Comparison of ENCODE assay signal across 9 mouse cellular contexts in the genomic region with DNA sequence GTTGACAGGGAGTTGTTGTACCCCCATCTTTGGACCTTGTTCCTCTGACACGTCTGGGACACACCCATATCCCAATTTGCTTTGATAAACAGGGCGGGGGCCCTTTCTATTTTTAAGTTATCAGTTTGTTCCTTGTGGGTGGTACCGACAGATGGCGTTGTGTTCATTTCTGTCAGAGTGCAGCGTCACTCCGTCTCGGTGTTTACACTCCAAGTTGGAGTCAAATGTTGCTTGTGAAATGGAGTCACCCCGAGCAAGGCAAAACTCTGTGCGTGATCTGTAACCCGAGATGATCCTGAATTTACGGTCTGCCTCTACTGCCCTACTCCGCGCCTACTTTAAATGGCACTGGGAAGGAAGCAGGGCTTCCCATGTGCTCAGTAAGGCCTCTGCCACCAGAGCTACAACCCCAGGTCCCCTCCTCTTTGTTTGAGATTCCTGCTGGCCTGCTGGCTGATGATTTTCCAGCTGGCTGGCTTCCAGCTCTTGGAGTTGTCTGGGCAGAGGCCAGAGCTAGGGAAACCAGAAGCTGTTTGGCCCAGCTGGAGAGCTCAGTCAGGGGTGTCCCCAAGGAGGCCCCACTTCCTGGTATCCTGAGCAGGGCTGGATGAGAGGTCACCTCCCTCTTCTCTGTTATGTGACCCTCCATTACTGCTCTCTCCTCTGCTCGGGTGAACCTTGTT. TPM values are rescaled to one million over a fixed set of nuclear protein-coding genes. Genes with fewer than 3 reads are reported as not detected.
A peak's percentile ranks its signal among the peaks of the same experiment; 100 is the strongest.
DNase-seq lines count a peak whose midpoint lies in the region; ATAC-seq and TF ChIP-seq lines count a peak whose summit lies in the region.
"Had no signal": no experiment of that assay in that cellular context is flagged by ENCODE, and none has a peak within 500 bp of the region (broad histone marks: within the 10 kb centered on the region; RNA-seq: fewer than 3 reads in every experiment).

No protein-coding gene starts in this region.

- H3K4me2 ChIP-seq in heart, postnatal 0 days (ENCODE audit: low read depth, low read length): peak overlapping the region; percentile 31
- H3K4me2 ChIP-seq in lung, postnatal 0 days (replicated peaks; ENCODE audit: low read depth, low read length): peak overlapping the region; percentile 47

- ATAC-seq in heart, postnatal 0 days (ENCODE audit: insufficient read depth, low read depth): peak; percentile 92
- ATAC-seq in lung, postnatal 0 days: peak; percentile 90

- H3K4me1 ChIP-seq in MEL (ENCODE audit: control insufficient read depth in 1 of 2, insufficient read depth in 2 of 2, low read length in 2 of 2): peaks cover 0 to 20% of the 10 kb centered on the region in 2 experiments; a peak in 3 of 4 replicates
- peaks cover 22% of the 10 kb centered on the region for H3K4me1 ChIP-seq in forebrain, embryonic 10.5 days
- peaks cover 7% of the 10 kb centered on the region; the same call in 1 of the 2 replicates for H3K4me1 ChIP-seq in heart, postnatal 0 days (ENCODE audit: control insufficient read depth, insufficient read depth)
- no peaks in the 10 kb centered on the region for H3K4me1 ChIP-seq in lung, postnatal 0 days (ENCODE audit: insufficient read depth, low read depth, low read length)

- no peaks in the 10 kb centered on the region for H3K9me3 ChIP-seq in MEL (replicated peaks; ENCODE audit: insufficient read depth, low read length)
- H3K9me3 ChIP-seq in forebrain, embryonic 10.5 days: no peaks in the 10 kb centered on the region
- no peaks in the 10 kb centered on the region for H3K9me3 ChIP-seq in heart, postnatal 0 days (replicated peaks; ENCODE audit: control insufficient read depth, low read length)
- H3K9me3 ChIP-seq in lung, postnatal 0 days (ENCODE audit: low read length): no peaks in the 10 kb centered on the region

- DNase-seq in MEL (ENCODE audit: low read depth, low spot score): peak; percentile 92
- DNase-seq in adrenal gland, postnatal 36 days: peak; percentile 92 to 93
- peak; percentile 41 for DNase-seq in forebrain, embryonic 10.5 days (ENCODE audit: extremely low spot score, low spot score)
- peak; percentile 92 for DNase-seq in heart, postnatal 0 days (ENCODE audit: low spot score)
- peak; percentile 95 to 98 for DNase-seq in kidney, postnatal 36 days
- DNase-seq in lung, postnatal 0 days (ENCODE audit: low spot score): peak; percentile 94
- DNase-seq in retina, adult 2 months (ENCODE audit: low read depth, low spot score): peak; percentile 33
- DNase-seq in thymus, postnatal 25 days: no peak

- no peaks in the 10 kb centered on the region; the same call in 1 of the 2 replicates for H3K79me2 ChIP-seq in MEL (ENCODE audit: control insufficient read depth, insufficient read depth, low read length, poor library complexity)

- peak overlapping the region; percentile 63 for H3K9ac ChIP-seq in MEL (ENCODE audit: control insufficient read depth, low read depth, low read length, poor library complexity, severe bottlenecking)
- H3K9ac ChIP-seq in heart, postnatal 0 days (replicated peaks; ENCODE audit: low read depth, low read length): no peak overlapping the region
- peak overlapping the region; percentile 29; the same call in 1 of the 2 replicates for H3K9ac ChIP-seq in lung, postnatal 0 days (replicated peaks; ENCODE audit: low read depth)

- TF ChIP-seq POLR2A in MEL (IDR thresholded peaks at IDR 0.05; ENCODE audit: control insufficient read depth in 1 of 2, insufficient read depth in 1 of 2, low read depth in 1 of 2, low read length in 2 of 2, poor library complexity in 1 of 2): peak; percentile 40 to 52; a peak in 2 of 4 replicates

- H3K27me3 ChIP-seq in MEL (ENCODE audit: control insufficient read depth in 1 of 2, insufficient read depth in 2 of 2, low read length in 2 of 2): no peaks in the 10 kb centered on the region
- no peaks in the 10 kb centered on the region for H3K27me3 ChIP-seq in forebrain, embryonic 10.5 days (ENCODE audit: poor library complexity, severe bottlenecking)
- no peaks in the 10 kb centered on the region for H3K27me3 ChIP-seq in heart, postnatal 0 days (ENCODE audit: control insufficient read depth, insufficient read depth, low read length)
- no peaks in the 10 kb centered on the region for H3K27me3 ChIP-seq in lung, postnatal 0 days (replicated peaks; ENCODE audit: insufficient read depth, low read length)

- peak; percentile 34 for TF ChIP-seq RAD21 in MEL (IDR thresholded peaks at IDR 0.05; ENCODE audit: low read depth, low read length)

- peak overlapping the region; percentile 32 to 39 for H3K4me3 ChIP-seq in MEL (ENCODE audit: control insufficient read depth in 1 of 2, insufficient read depth in 1 of 2, low read depth in 2 of 2, low read length in 2 of 2)
- peak overlapping the region; percentile 23 for H3K4me3 ChIP-seq in forebrain, embryonic 10.5 days
- H3K4me3 ChIP-seq in heart, postnatal 0 days (ENCODE audit: low read depth, low read length): no peak overlapping the region
- no peak overlapping the region for H3K4me3 ChIP-seq in lung, postnatal 0 days (ENCODE audit: low read depth, low read length)

- WGBS in forebrain, embryonic 10.5 days: 38% methylated on average over 14 of the region's 14 CpGs
- 4% methylated on average over 14 of the region's 14 CpGs for WGBS in heart, postnatal 0 days
- WGBS in lung, postnatal 0 days: 2% methylated on average over 14 of the region's 14 CpGs

- H3K36me3 ChIP-seq in MEL (ENCODE audit: control insufficient read depth in 1 of 2, insufficient read depth in 2 of 2, low read length in 2 of 2): peaks cover 0 to 10% of the 10 kb centered on the region in 2 experiments; a peak in 2 of 4 replicates
- H3K36me3 ChIP-seq in forebrain, embryonic 10.5 days (replicated peaks): no peaks in the 10 kb centered on the region
- H3K36me3 ChIP-seq in heart, postnatal 0 days (replicated peaks; ENCODE audit: control insufficient read depth, insufficient read depth, low read length): no peaks in the 10 kb centered on the region
- H3K36me3 ChIP-seq in lung, postnatal 0 days (ENCODE audit: insufficient read depth, low read length): no peaks in the 10 kb centered on the region

- H3K27ac ChIP-seq in MEL (ENCODE audit: control insufficient read depth, low read depth, low read length): peak overlapping the region; percentile 72
- H3K27ac ChIP-seq in forebrain, embryonic 10.5 days: peak overlapping the region; percentile 86
- peak overlapping the region; percentile 89 for H3K27ac ChIP-seq in heart, postnatal 0 days (ENCODE audit: low read depth)
- H3K27ac ChIP-seq in lung, postnatal 0 days (ENCODE audit: low read length): peak overlapping the region; percentile 91
- H3K27ac ChIP-seq: macrophage had no signal

- peak; percentile 55 to 85 for TF ChIP-seq EP300 in MEL (IDR thresholded peaks at IDR 0.05; ENCODE audit: low read depth in 1 of 2, low read length in 2 of 2)
- peak; percentile 71; the same call in 1 of the 2 replicates for TF ChIP-seq EP300 in heart, postnatal 0 days (IDR thresholded peaks at IDR 0.05; ENCODE audit: low read depth)
- peak; percentile 77 for TF ChIP-seq EP300 in lung, postnatal 0 days (IDR thresholded peaks at IDR 0.05)

- TF ChIP-seq CTCF in MEL (IDR thresholded peaks at IDR 0.05 in 2 of 3, conservative IDR thresholded peaks at IDR 0.05 in 1 of 3; ENCODE audit: control insufficient read depth in 1 of 3, insufficient read depth in 1 of 3, low read depth in 2 of 3, low read length in 3 of 3, poor library complexity in 1 of 3, severe bottlenecking in 1 of 3): peak; percentile 50 to 73 (median 56); a peak in 5 of 6 replicates
- peak; percentile 39 for TF ChIP-seq CTCF in heart, postnatal 0 days (IDR thresholded peaks at IDR 0.05; ENCODE audit: low read depth)
- peak; percentile 68 for TF ChIP-seq CTCF in lung, postnatal 0 days (IDR thresholded peaks at IDR 0.05)

TF ChIP-seq in MEL, 35 proteins besides CTCF, POLR2A, EP300 and RAD21 (continues in another document):
- TF ChIP-seq HCFC1 (IDR thresholded peaks at IDR 0.05; ENCODE audit: low read depth, low read length) (peak; percentile 70), MAX (IDR thresholded peaks at IDR 0.05; ENCODE audit: low read length) (peak; percentile 70), MEF2A (IDR thresholded peaks at IDR 0.05; ENCODE audit: extremely low read depth, insufficient replicate concordance, low read depth, low read length, poor library complexity, severe bottlenecking) (peak; percentile 98), ZC3H11A (IDR thresholded peaks at IDR 0.05; ENCODE audit: low read depth, low read length) (no peak), RCOR1 (IDR thresholded peaks at IDR 0.05; ENCODE audit: low read depth, low read length) (peak; percentile 30; the same call in 1 of the 2 replicates)

RNA-seq across cellular contexts. Expression of gene Pxt1, which starts 13.1 kb away (rescaled TPM):
- not detected in 2 replicates for total RNA-seq in MEL (2012; rRNA removed)
- not detected for polyA plus RNA-seq in MEL (2012; ENCODE audit: insufficient read depth in 1 of 2, insufficient read length in 2 of 2, low read depth in 1 of 2, low replicate concordance in 2 of 2, missing spikeins in 1 of 2)
- not detected for total RNA-seq in adrenal gland, postnatal 36 days (2021)
- polyA plus RNA-seq in forebrain, embryonic 10.5 days (2016; fragmentation: Nextera tagmentation; extraction: Ambion mirVana): not detected in 2 replicates
- not detected in 2 replicates for total RNA-seq in heart, postnatal 0 days (2014; rRNA removed; ENCODE audit: low replicate concordance)
- polyA plus RNA-seq in heart, postnatal 0 days (2015; fragmentation: Nextera tagmentation; extraction: Ambion mirVana): not detected in 2 replicates
- 0.12 TPM in 1 of 2 replicates, not detected in the other for polyA plus RNA-seq in lung, postnatal 0 days (2015; fragmentation: Nextera tagmentation; extraction: Ambion mirVana)
- polyA plus RNA-seq: macrophage had no signal

RNA-seq across cellular contexts. Expression of gene 4930539E08Rik, which starts 15.4 kb away (rescaled TPM):
- total RNA-seq in MEL (2012; rRNA removed): 0.04 TPM in 1 of 2 replicates, not detected in the other
- polyA plus RNA-seq in MEL (2012; ENCODE audit: insufficient read depth in 1 of 2, insufficient read length in 2 of 2, low read depth in 1 of 2, low replicate concordance in 2 of 2, missing spikeins in 1 of 2): under 1 TPM in 1 of 2 experiments, not detected in 1; 0.01 TPM
- total RNA-seq in adrenal gland, postnatal 36 days (2021): not detected
- polyA plus RNA-seq in forebrain, embryonic 10.5 days (2016; fragmentation: Nextera tagmentation; extraction: Ambion mirVana): 0.02 and 0.11 TPM in 2 replicates
- not detected in 2 replicates for total RNA-seq in heart, postnatal 0 days (2014; rRNA removed; ENCODE audit: low replicate concordance)
- 0.03 TPM in 2 replicates for polyA plus RNA-seq in heart, postnatal 0 days (2015; fragmentation: Nextera tagmentation; extraction: Ambion mirVana)
- polyA plus RNA-seq in lung, postnatal 0 days (2015; fragmentation: Nextera tagmentation; extraction: Ambion mirVana): 0.02 TPM in 1 of 2 replicates, not detected in the other

RNA-seq across cellular contexts. Expression of gene Kctd20, which starts 21.2 kb away (rescaled TPM):
- 39.1 and 41.8 TPM in 2 replicates for total RNA-seq in MEL (2012; rRNA removed)
- 10 to 100 TPM in 1 of 2 experiments, not detected in 1; 65.4 TPM for polyA plus RNA-seq in MEL (2012; ENCODE audit: insufficient read depth in 1 of 2, insufficient read length in 2 of 2, low read depth in 1 of 2, low replicate concordance in 2 of 2, missing spikeins in 1 of 2)
- total RNA-seq in adrenal gland, postnatal 36 days (2021): 10 to 100 TPM; 54.8 to 60.0 TPM
- 111 and 113 TPM in 2 replicates for polyA plus RNA-seq in forebrain, embryonic 10.5 days (2016; fragmentation: Nextera tagmentation; extraction: Ambion mirVana)
- 32.3 and 41.5 TPM in 2 replicates for total RNA-seq in heart, postnatal 0 days (2014; rRNA removed; ENCODE audit: low replicate concordance)
- 33.3 and 35.3 TPM in 2 replicates for polyA plus RNA-seq in heart, postnatal 0 days (2015; fragmentation: Nextera tagmentation; extraction: Ambion mirVana)
- 44.3 and 49.5 TPM in 2 replicates for polyA plus RNA-seq in lung, postnatal 0 days (2015; fragmentation: Nextera tagmentation; extraction: Ambion mirVana)

Comparison
In these comparisons a context has a peak if more than half of its experiments do, and no peak if none do; other contexts are left out.
1. H3K4me3 ChIP-seq: peak in MEL (2 of 2) and forebrain, embryonic 10.5 days (single experiment); none in heart, postnatal 0 days (single experiment) and lung, postnatal 0 days (single experiment).
2. Peak in every context shown above with its lines, with median percentiles within 50 percentile points of each other: H3K27ac ChIP-seq and CTCF ChIP-seq.